ENCODE assay signal across 22 mouse cellular contexts in genomic region chr10:99384851-99385250, GRCm38 (mm10).
"Had no signal": no experiment of that assay in that cellular context is flagged by ENCODE, and none has a peak within 500 bp of the region (broad histone marks: within the 10 kb centered on the region; RNA-seq: fewer than 3 reads in every experiment).

No protein-coding gene starts in this region.

- ATAC-seq: liver, embryonic 12.5 days had no signal

- H3K9ac ChIP-seq: kidney, embryonic 15.5 days; limb, embryonic 12.5 days; limb, embryonic 15.5 days; liver, embryonic 12.5 days; liver, embryonic 15.5 days; neural tube, embryonic 12.5 days; neural tube, embryonic 15.5 days had no signal

- H3K4me3 ChIP-seq: kidney, embryonic 15.5 days; limb, embryonic 12.5 days; limb, embryonic 15.5 days; liver, embryonic 12.5 days; liver, embryonic 15.5 days; neural tube, embryonic 12.5 days; neural tube, embryonic 15.5 days had no signal

- H3K9me3 ChIP-seq: kidney, embryonic 15.5 days; limb, embryonic 12.5 days; limb, embryonic 15.5 days; liver, embryonic 12.5 days; liver, embryonic 15.5 days; neural tube, embryonic 12.5 days; neural tube, embryonic 15.5 days had no signal

- H3K36me3 ChIP-seq: kidney, embryonic 15.5 days; limb, embryonic 12.5 days; limb, embryonic 15.5 days; liver, embryonic 12.5 days; liver, embryonic 15.5 days; neural tube, embryonic 12.5 days; neural tube, embryonic 15.5 days had no signal

- H3K4me2 ChIP-seq: kidney, embryonic 15.5 days; limb, embryonic 12.5 days; limb, embryonic 15.5 days; liver, embryonic 12.5 days; liver, embryonic 15.5 days; midbrain, embryonic 11.5 days; neural tube, embryonic 12.5 days; neural tube, embryonic 15.5 days had no signal

- H3K27me3 ChIP-seq: kidney, embryonic 15.5 days; limb, embryonic 15.5 days; liver, embryonic 12.5 days; liver, embryonic 15.5 days; neural tube, embryonic 12.5 days; neural tube, embryonic 15.5 days had no signal

- H3K4me1 ChIP-seq: limb, embryonic 15.5 days; liver, embryonic 12.5 days; liver, embryonic 15.5 days; neural tube, embryonic 12.5 days; neural tube, embryonic 15.5 days had no signal

- DNase-seq: kidney, adult 8-10 months; kidney, postnatal 14 days; kidney, postnatal 4 days; left cerebral cortex, postnatal 4 days; lung, adult 2 months; lung, postnatal 14 days; lung, postnatal 4 days; midbrain, embryonic 14.5 days; right cerebral cortex, adult 18-20 months; right cerebral cortex, postnatal 14 days; right cerebral cortex, postnatal 4 days; thymus, adult 2 months; thymus, postnatal 14 days had no signal

- H3K27ac ChIP-seq: limb, embryonic 12.5 days; limb, embryonic 15.5 days; liver, embryonic 12.5 days; liver, embryonic 15.5 days; neural tube, embryonic 12.5 days; neural tube, embryonic 15.5 days; stomach, postnatal 0 days had no signal
